9 mouse cellular contexts compared by ENCODE assay signal in genomic region chr4:155468952-155469351, GRCm38 (mm10). TPM values are rescaled to one million over a fixed set of nuclear protein-coding genes. Genes with fewer than 3 reads are reported as not detected.
A peak's percentile ranks its signal among the peaks of the same experiment; 100 is the strongest.
DNase-seq lines count a peak whose midpoint lies in the region; ATAC-seq and TF ChIP-seq lines count a peak whose summit lies in the region.
"Had no signal": no experiment of that assay in that cellular context is flagged by ENCODE, and none has a peak within 500 bp of the region (broad histone marks: within the 10 kb centered on the region; RNA-seq: fewer than 3 reads in every experiment).

TSS of gene Tmem52 (plus strand) at chr4:155469114.

- DNase-seq in forebrain, embryonic 11.5 days (ENCODE audit: low spot score), result peak; percentile 59
- DNase-seq in c-Kit-positive CD71-negative TER-119-negative erythroid progenitor cells, embryonic 14.5 days (ENCODE audit: low read depth), result peak; percentile 60
- DNase-seq in kidney, adult 11 months, result peak; percentile 64
- peak; percentile 51 for DNase-seq in lung, embryonic 14.5 days
- DNase-seq in left cerebral cortex, adult 8-10 months (ENCODE audit: low spot score in 2 of 2), result no peak

- H3K9ac ChIP-seq in forebrain, embryonic 11.5 days (ENCODE audit: low read length), result peak within 1 kb of the TSS; percentile 32; the same call in 1 of the 2 replicates
- no peak within 1 kb of the TSS for H3K9ac ChIP-seq in forebrain, embryonic 15.5 days (replicated peaks)
- peak within 1 kb of the TSS; percentile 13; the same call in 1 of the 2 replicates for H3K9ac ChIP-seq in lung, embryonic 14.5 days
- no peak within 1 kb of the TSS for H3K9ac ChIP-seq in stomach, embryonic 15.5 days

- ATAC-seq in forebrain, embryonic 11.5 days (replicated peaks; ENCODE audit: low FRiP score), result no peak
- ATAC-seq in forebrain, embryonic 15.5 days (replicated peaks), result no peak
- peak; percentile 85 for ATAC-seq in granulocyte monocyte progenitor cell, adult 5-6 weeks (replicated peaks; ENCODE audit: poor library complexity, severe bottlenecking)
- peak; percentile 62 for ATAC-seq in lung, embryonic 14.5 days (ENCODE audit: insufficient read depth)
- ATAC-seq in stomach, embryonic 15.5 days (ENCODE audit: insufficient read depth, low FRiP score, low read depth), result peak; percentile 44; the same call in 1 of the 2 replicates

- no peak for TF ChIP-seq CTCF in lung, embryonic 14.5 days (IDR thresholded peaks at IDR 0.05; ENCODE audit: low read depth)

- no peak within 1 kb of the TSS for H3K27ac ChIP-seq in forebrain, embryonic 11.5 days (ENCODE audit: low read depth, low read length)
- no peak within 1 kb of the TSS for H3K27ac ChIP-seq in forebrain, embryonic 15.5 days (replicated peaks)
- no peak within 1 kb of the TSS for H3K27ac ChIP-seq in lung, embryonic 14.5 days (ENCODE audit: low read depth)
- H3K27ac ChIP-seq in stomach, embryonic 15.5 days, result no peak within 1 kb of the TSS

- H3K36me3 ChIP-seq in forebrain, embryonic 11.5 days (ENCODE audit: control insufficient read depth, insufficient read depth, low read length), result no peaks in the 10 kb centered on the region
- H3K36me3 ChIP-seq in forebrain, embryonic 15.5 days, result no peaks in the 10 kb centered on the region
- H3K36me3 ChIP-seq in lung, embryonic 14.5 days (ENCODE audit: insufficient read depth), result no peaks in the 10 kb centered on the region
- H3K36me3 ChIP-seq in stomach, embryonic 15.5 days, result no peaks in the 10 kb centered on the region

- H3K27me3 ChIP-seq in forebrain, embryonic 11.5 days (ENCODE audit: control insufficient read depth, insufficient read depth, low read length), result no peaks in the 10 kb centered on the region
- no peaks in the 10 kb centered on the region for H3K27me3 ChIP-seq in forebrain, embryonic 15.5 days
- H3K27me3 ChIP-seq in lung, embryonic 14.5 days (ENCODE audit: insufficient read depth, low read length), result no peaks in the 10 kb centered on the region; the same call in 1 of the 2 replicates
- peaks cover 3% of the 10 kb centered on the region; the same call in 1 of the 2 replicates for H3K27me3 ChIP-seq in stomach, embryonic 15.5 days (replicated peaks)

- WGBS in forebrain, embryonic 11.5 days, result 13% methylated on average over 21 of the region's 21 CpGs
- 9% methylated on average over 21 of the region's 21 CpGs for WGBS in forebrain, embryonic 15.5 days
- WGBS in lung, embryonic 14.5 days, result 13% methylated on average over 21 of the region's 21 CpGs
- 11% methylated on average over 21 of the region's 21 CpGs for WGBS in stomach, embryonic 15.5 days

- H3K4me3 ChIP-seq in forebrain, embryonic 11.5 days (ENCODE audit: low read depth, low read length), result no peak within 1 kb of the TSS
- H3K4me3 ChIP-seq in forebrain, embryonic 15.5 days, result no peak within 1 kb of the TSS
- peak within 1 kb of the TSS; percentile 24 for H3K4me3 ChIP-seq in lung, embryonic 14.5 days (ENCODE audit: low read depth, low read length)
- H3K4me3 ChIP-seq in stomach, embryonic 15.5 days (replicated peaks), result peak within 1 kb of the TSS; percentile 36
- H3K4me3 ChIP-seq: myocyte had no signal

- H3K4me1 ChIP-seq in forebrain, embryonic 11.5 days (replicated peaks; ENCODE audit: control insufficient read depth, insufficient read depth, low read length), result no peaks in the 10 kb centered on the region
- H3K4me1 ChIP-seq in forebrain, embryonic 15.5 days, result peaks cover 13% of the 10 kb centered on the region
- no peaks in the 10 kb centered on the region for H3K4me1 ChIP-seq in lung, embryonic 14.5 days (ENCODE audit: insufficient read depth)
- peaks cover 8% of the 10 kb centered on the region; the same call in 1 of the 2 replicates for H3K4me1 ChIP-seq in stomach, embryonic 15.5 days

- peak within 1 kb of the TSS; percentile 37 for H3K4me2 ChIP-seq in forebrain, embryonic 11.5 days (ENCODE audit: low read depth, low read length, severe bottlenecking)
- no peak within 1 kb of the TSS for H3K4me2 ChIP-seq in forebrain, embryonic 15.5 days (replicated peaks)
- peak within 1 kb of the TSS; percentile 55 for H3K4me2 ChIP-seq in lung, embryonic 14.5 days
- peak within 1 kb of the TSS; percentile 62 for H3K4me2 ChIP-seq in stomach, embryonic 15.5 days

- H3K9me3 ChIP-seq in forebrain, embryonic 11.5 days (ENCODE audit: control insufficient read depth, low read length), result no peaks in the 10 kb centered on the region
- H3K9me3 ChIP-seq in forebrain, embryonic 15.5 days, result no peaks in the 10 kb centered on the region
- H3K9me3 ChIP-seq in lung, embryonic 14.5 days (ENCODE audit: low read depth, low read length), result no peaks in the 10 kb centered on the region
- H3K9me3 ChIP-seq in stomach, embryonic 15.5 days, result no peaks in the 10 kb centered on the region

RNA-seq across cellular contexts. Expression of gene Tmem52, which starts in this region (rescaled TPM):
- not detected in 2 replicates for polyA plus RNA-seq in forebrain, embryonic 11.5 days (2014; fragmentation: Nextera tagmentation; extraction: Ambion mirVana)
- polyA plus RNA-seq in forebrain, embryonic 15.5 days (2015; fragmentation: Nextera tagmentation; extraction: Ambion mirVana), result 0.19 TPM in 1 of 2 replicates, not detected in the other
- not detected in 2 replicates for total RNA-seq in granulocyte monocyte progenitor cell, adult 5-6 weeks (2014; fragmentation: Nextera tagmentation)
- total RNA-seq in granulocyte monocyte progenitor cell, adult 5-6 weeks (2017), result not detected in 2 replicates
- not detected in 2 replicates for polyA plus RNA-seq in lung, embryonic 14.5 days (2014; fragmentation: Nextera tagmentation; extraction: Ambion mirVana)
- 0.28 and 0.46 TPM in 2 replicates for polyA plus RNA-seq in stomach, embryonic 15.5 days (2015; fragmentation: Nextera tagmentation; extraction: Ambion mirVana)
- total RNA-seq in left cerebral cortex, adult 8-10 months (2022), result 1 to 10 TPM in 3 of 4 experiments, under 1 TPM in 1; 0.41 to 2.0 (median 1.7) TPM
- polyA plus RNA-seq: myocyte had no signal

Comparison
In these comparisons a context has a peak if more than half of its experiments do, and no peak if none do; other contexts are left out.
1. Peak in DNase-seq, H3K9ac ChIP-seq and H3K4me2 ChIP-seq in forebrain, embryonic 11.5 days; RNA of the gene not detected or under 1 TPM.
2. Peak in ATAC-seq in granulocyte monocyte progenitor cell, adult 5-6 weeks; RNA of the gene not detected or under 1 TPM.
3. Peak in DNase-seq, ATAC-seq, H3K4me3 ChIP-seq, H3K9ac ChIP-seq and H3K4me2 ChIP-seq in lung, embryonic 14.5 days; RNA of the gene not detected or under 1 TPM.
4. Peak in ATAC-seq, H3K4me3 ChIP-seq and H3K4me2 ChIP-seq in stomach, embryonic 15.5 days; RNA of the gene not detected or under 1 TPM.
5. DNase-seq: peak in c-Kit-positive CD71-negative TER-119-negative erythroid progenitor cells, embryonic 14.5 days (single experiment) and kidney, adult 11 months (single experiment); none in left cerebral cortex, adult 8-10 months (0 of 2).